Mouse (Mus musculus) spleen, postnatal 14 days (tissue): ENCODE results near the gene Tmem141.

Experiments
- DNase-seq, 2 experiments: peaks; one replicate each; pipeline ENCODE4 v3.0.0; 2021 to 2022; ENCODE audit warnings: low spot score in 2 of 2

The Tmem141 gene

DNA sequence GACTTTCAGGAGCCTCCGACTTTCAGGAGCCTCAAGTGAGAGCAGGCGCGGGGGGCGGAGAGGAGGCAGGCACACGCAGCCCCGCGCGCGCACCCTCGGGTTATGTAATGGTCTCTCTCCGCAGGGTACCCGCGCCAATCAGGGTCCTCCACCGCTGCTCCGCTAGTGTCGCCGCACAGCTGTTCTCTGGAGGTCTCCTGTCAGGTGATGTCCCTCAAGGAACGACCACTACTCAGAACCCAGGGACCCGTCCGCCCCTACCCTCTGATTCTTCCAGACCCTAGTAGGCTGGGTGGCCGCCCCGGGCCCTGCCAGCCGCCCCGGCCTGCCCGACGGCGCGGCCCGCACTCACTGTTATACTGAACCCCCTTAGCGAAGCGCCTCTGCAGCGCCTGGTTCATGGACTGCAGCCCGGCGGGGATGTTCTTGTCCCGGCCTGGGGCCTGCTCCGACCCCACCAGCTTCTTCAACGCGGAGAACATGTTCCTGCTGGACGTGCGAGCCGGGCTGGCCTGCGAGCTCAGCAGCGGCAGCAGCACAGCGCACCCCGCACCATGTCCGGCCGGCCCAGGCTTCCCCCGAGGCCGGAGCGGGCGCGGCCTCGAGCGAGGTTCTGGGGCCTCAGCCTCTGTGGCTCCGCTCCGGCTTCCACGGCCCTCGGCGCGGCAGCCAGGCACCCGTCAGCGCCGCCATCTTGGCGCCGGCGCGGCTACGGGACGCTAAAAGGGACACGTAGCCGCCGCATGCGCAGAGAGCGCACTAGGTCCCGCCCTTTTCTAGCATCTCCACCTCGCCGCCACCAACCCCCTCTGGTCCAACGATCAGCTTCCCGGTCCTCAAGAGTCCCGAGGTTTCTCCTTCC is 13.8 kb downstream of the Tmem141 start, which contains the start of gene Rabl6:
Gene Rabl6, minus strand, starts transcription at position 761 of the 862 bp plus-strand sequence.
- DNase-seq: peak; percentile 71 to 80

DNA sequence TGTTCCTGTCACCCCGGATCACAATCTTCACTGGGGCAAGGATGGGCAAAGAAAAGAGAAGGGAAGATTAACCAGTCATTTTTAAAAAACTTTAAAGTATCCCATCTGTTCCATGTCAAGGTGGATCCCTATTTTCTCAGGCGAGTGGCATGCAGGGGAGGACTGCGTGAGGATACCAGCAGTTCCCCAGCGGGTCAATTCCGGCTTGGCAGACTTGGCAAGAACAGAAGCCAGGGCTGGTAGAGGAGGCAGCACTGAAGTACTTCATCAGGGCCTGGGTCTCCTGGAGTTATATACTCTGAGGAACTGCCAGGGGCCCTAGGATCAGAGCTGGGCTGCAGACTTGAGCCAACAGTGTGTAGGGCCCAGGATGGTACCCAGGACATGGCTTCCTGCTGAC is 19.3 kb downstream of the Tmem141 start:
- no peak for DNase-seq

DNA sequence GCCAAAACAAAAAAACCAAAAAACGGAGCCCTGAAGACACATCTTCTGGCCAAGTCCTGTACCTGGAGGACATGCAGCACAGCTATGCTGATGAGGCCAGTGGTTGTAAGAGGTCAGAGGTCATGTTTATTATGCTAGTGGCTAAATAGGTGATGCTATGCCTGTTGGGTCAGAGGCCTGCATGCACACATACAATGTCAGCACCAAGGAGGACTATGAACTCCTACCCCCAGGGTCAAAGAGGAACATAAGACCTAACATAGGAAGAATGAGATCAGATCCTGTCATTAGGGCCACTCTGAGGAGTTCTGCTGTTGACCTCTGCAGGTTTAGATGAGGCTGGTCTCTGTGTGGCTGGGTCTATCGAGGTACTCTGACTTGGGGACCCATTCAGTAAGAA is 21.8 kb downstream of the Tmem141 start:
- no peak for DNase-seq

GRCm38 (mm10) chr2:25598749-25599148 is 23.1 kb downstream of the Tmem141 start:
- DNase-seq: no peak

GRCm38 (mm10) chr2:25596765-25597510 is 24.9 kb downstream of the Tmem141 start:
- DNase-seq: no peak

GRCm38 (mm10) chr2:25591863-25592262 is 29.9 kb downstream of the Tmem141 start:
- no peak for DNase-seq

GRCm38 (mm10) chr2:25588227-25588907 is 33.4 kb downstream of the Tmem141 start:
- DNase-seq: no peak

GRCm38 (mm10) chr2:25587290-25587689 is 34.5 kb downstream of the Tmem141 start:
- no peak for DNase-seq

- no peak for DNase-seq
Observed at GRCm38 (mm10) chr2:25585601-25586000, 36.2 kb downstream of the Tmem141 start.

- DNase-seq: no peak
Observed at GRCm38 (mm10) chr2:25584856-25585255, 36.9 kb downstream of the Tmem141 start.

DNA sequence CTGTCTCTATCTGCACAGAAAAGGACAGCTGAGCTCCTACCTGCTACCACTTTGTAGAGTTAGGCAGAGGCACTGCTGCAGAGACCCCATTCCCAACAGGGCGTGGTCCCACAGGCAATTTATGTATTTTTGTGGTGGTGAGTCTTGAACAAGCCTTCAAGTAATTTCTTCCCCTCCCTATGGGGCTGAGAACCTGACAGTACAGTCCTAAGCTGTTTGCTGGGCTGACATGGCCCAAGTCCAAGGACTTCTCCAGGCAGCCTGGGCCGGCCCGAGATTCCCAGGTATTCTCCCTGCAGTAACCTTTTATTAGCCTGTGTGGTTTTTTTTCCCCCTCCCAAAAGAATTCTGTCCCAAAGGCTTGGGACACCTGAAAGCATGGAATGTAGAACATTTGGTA is 37.7 kb downstream of the Tmem141 start:
- DNase-seq: no peak

GRCm38 (mm10) chr2:25583571-25583970 is 38.2 kb downstream of the Tmem141 start:
- no peak for DNase-seq

DNA sequence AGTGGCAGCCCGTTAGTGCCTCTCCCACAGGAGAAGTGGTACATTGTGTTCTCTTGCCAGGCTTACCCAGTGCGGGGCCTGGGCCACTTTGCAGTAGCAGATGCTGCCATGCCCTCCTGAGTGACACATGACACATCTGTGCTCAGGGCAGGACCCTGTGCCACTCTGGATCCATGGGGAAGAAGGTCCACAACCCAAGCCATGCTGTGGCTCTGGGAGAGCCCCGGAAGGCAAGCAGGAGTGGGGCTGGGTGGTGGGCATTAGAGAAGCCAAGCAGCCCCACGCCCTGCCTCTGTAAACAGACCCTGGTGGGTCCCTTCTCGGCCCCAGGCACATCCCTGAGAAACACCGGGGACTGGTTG is 38.7 kb downstream of the Tmem141 start:
- DNase-seq: no peak

DNA sequence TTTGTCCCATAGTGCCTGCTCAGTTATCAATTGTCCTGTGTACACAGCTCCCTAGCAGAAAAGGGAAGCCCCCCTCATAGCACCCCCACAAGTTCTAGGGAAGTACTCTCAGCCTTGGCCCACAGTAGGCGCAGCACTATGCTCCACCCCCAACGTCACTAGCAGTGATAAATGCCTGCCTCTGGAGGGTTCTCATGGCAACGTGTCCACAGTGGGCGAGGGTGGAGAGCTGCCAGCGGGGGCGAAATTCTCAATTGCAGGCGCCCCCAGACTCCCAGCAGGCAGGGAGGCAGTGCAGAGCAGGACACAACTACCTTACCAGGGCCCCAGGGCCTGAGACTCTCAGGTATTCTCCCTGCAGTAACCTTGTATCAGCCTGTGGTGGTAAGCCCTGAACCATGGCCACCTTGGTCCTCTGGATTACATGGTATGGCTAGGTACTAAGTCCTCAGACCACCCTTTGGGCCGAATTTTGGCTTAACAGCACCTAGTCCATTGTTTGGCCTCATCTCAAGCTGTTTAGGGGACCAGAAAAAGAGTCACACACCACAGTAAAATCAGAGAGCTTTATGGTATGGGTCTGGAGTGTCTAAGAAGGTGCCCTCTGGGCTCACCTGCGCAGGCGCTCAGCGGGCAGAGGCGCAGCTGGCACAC is 39.2 kb downstream of the Tmem141 start:
- no peak for DNase-seq

- no peak for DNase-seq
Observed at GRCm38 (mm10) chr2:25581901-25582301, 39.9 kb downstream of the Tmem141 start.

DNA sequence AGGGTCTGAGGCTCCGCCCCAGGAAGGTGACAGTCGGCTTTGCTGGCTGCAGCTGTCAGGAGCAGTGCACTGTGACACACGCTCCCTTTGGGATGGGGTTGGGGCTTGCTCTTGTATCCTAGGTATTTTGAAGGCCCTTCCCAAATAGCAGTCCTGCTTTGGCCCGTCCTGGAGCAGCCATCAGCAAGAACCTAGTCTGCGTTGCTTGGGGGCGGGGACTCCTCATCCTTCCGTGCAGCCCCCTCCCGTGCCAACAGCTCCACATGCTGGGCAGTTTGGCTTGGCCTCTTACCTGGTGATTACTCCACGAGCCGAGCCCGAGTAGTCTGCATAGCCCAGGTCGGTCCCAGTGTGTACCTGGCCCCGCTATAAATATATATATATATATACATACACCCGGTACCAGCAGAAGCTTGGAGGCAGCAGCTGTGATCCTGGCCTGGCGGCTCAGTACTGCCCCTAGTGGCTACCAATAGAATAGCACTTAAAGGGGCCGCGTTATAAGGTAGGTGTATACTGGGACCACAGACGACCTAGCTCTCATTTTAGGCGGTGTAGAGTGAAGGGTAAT is 40.4 kb downstream of the Tmem141 start, which contains the start of gene Ajm1:
Gene Ajm1, minus strand, starts transcription at position 464 of the 571 bp plus-strand sequence.
- peak in 1 of 2 experiments; percentile 45 for DNase-seq

GRCm38 (mm10) chr2:25580621-25581101 is 41.1 kb downstream of the Tmem141 start:
- DNase-seq: no peak

DNA sequence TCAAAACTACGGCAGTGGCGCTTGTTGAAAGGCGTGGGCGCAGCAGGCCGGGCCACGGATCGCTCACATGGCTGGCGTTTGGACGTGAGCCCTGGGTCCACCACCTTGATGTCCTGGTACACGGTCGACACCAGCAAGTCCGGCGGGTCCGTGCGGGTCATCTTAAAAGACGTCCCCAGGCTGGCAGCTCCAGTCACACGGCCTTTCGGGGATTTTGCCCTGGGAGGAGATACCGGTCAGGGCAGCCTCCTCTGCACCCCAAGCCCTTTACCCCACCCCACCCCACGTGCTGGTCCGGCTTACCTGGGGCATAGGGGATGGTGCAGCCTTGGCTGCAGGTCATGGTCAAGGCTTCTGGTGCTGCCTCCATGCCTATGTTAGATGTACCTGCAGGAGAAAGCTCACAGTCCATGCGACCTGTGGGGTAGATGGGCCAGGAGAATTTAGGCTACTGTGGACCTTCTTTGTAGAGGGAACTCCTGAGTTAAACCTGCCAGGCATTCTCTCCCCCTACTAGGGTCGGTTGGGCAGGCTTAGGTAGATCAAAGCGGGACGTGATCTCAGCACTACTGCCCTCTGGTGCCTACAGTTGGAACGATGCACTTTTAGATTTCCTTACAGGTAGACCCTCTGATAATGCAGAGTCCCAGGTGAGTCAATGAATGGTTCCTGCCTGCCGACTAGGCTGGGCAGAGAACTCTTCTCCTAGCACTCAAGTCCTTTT is 41.9 kb downstream of the Tmem141 start:
- DNase-seq: peak in 1 of 2 experiments; percentile 49

GRCm38 (mm10) chr2:25578796-25579736 is 42.7 kb downstream of the Tmem141 start:
- no peak for DNase-seq
